Mouse (Mus musculus) bone marrow macrophage, adult 2 months (primary cell): ENCODE measurements around the gene Emg1. TPM values are rescaled to one million over a fixed set of nuclear protein-coding genes. Genes with fewer than 3 reads are reported as not detected.

Source experiments
- H3K27ac ChIP-seq: 2 replicates; pipeline ENCODE4 v1.5.1; 2012; ENCODE audit warnings: low read depth, low read length; ENCODE audit not compliant: insufficient read depth
- H3K4me1 ChIP-seq: 2 replicates; pipeline ENCODE4 v1.6.1; 2012; ENCODE audit warnings: low read length; ENCODE audit not compliant: control insufficient read depth, insufficient read depth
- H3K4me3 ChIP-seq: 2 replicates; pipeline ENCODE4 v1.5.1; 2012; ENCODE audit warnings: mild to moderate bottlenecking, low read length, moderate library complexity; ENCODE audit not compliant: insufficient read depth
- CTCF ChIP-seq: IDR thresholded peaks from 2 replicates; pipeline ENCODE4 v1.5.1; 2012; ENCODE audit warnings: low read depth, mild to moderate bottlenecking, low read length, moderate library complexity
- POLR2A ChIP-seq: IDR thresholded peaks from 2 replicates; pipeline ENCODE4 v1.6.1; 2012; ENCODE audit warnings: mild to moderate bottlenecking, low read depth, low read length, borderline replicate concordance
- polyA plus RNA-seq: library from polyadenylated mRNA; stranded (reverse); fragments of >200 nt; gene quantifications from 2 replicates; pipeline ENCODE4 v1.2.4, GENCODE M21; 2012; ENCODE audit not compliant: missing spikeins, insufficient read depth, insufficient read length

Gene Emg1
- polyA plus RNA-seq, 1 experiment, result 48.2 TPM

DNA sequence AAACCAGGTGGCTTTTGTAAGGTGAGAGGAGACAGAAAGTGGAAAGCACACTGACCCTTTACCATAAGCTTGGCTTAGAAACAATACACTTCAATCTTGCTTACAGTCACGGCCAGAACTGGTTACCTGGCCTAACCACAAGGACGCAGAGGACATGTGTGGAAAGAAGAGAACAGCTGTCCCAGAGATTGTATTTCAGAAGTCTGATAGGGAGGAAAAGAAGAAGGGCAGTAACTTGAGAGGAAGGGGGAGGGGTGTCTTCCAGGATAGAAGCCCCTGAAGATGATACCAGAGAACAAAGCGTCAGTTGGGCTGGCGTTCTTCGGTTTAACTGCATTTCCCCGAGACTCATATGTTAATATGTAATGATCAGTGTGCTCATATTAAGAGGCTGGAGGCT lies 56.1 kb downstream of the Emg1 start:
- Histone ChIP-seq H3K27ac (no peak overlapping the region), H3K4me3 (no peak overlapping the region), H3K4me1 (no peaks in the 10 kb centered on the region; the same call in 1 of the 2 replicates)
- TF ChIP-seq CTCF (no peak), POLR2A (no peak)

Other genes starting within 250 kb of the Emg1 start
- gene Clstn3, start 247.4 kb downstream of the Emg1 start, polyA plus RNA-seq, result 0.60 TPM in 1 of 2 replicates, not detected in the other
- 0.97 and 1.1 TPM in 2 replicates for gene C1rl, start 219.1 kb downstream of the Emg1 start, polyA plus RNA-seq
- gene C1ra, start 199.8 kb downstream of the Emg1 start, polyA plus RNA-seq, result 3.4 and 3.7 TPM in 2 replicates
- gene C1s1, start 169.8 kb downstream of the Emg1 start, polyA plus RNA-seq, result 0.55 TPM in 1 of 2 replicates, not detected in the other
- gene C1rb, start 141.9 kb downstream of the Emg1 start, polyA plus RNA-seq, result not detected in 2 replicates
- not detected in 2 replicates for gene C1s2, start 76.1 kb downstream of the Emg1 start, polyA plus RNA-seq
- 57.4 and 70.0 TPM in 2 replicates for gene Lpcat3, start 49.2 kb downstream of the Emg1 start, polyA plus RNA-seq
- gene Phb2, start 158 bp upstream of the Emg1 start, polyA plus RNA-seq, result 94.1 and 97.8 TPM in 2 replicates
- gene Ptpn6, start 26.5 kb upstream of the Emg1 start, polyA plus RNA-seq, result 583 and 614 TPM in 2 replicates
- gene Grcc10, start 29.2 kb upstream of the Emg1 start, polyA plus RNA-seq, result 221 and 253 TPM in 2 replicates
- gene Gm45234, start 43.8 kb upstream of the Emg1 start, polyA plus RNA-seq, result not detected in 2 replicates
- 30.1 and 34.0 TPM in 2 replicates for gene Atn1, start 44.3 kb upstream of the Emg1 start, polyA plus RNA-seq
- gene Eno2, start 57.5 kb upstream of the Emg1 start, polyA plus RNA-seq, result 1.4 and 2.6 TPM in 2 replicates
- not detected in 2 replicates for gene Lrrc23, start 67.5 kb upstream of the Emg1 start, polyA plus RNA-seq
- gene Spsb2, start 96.5 kb upstream of the Emg1 start, polyA plus RNA-seq, result 31.4 and 43.6 TPM in 2 replicates
- gene Tpi1, start 102.1 kb upstream of the Emg1 start, polyA plus RNA-seq, result 224 and 232 TPM in 2 replicates
- 62.3 and 65.0 TPM in 2 replicates for gene Usp5, start 117.3 kb upstream of the Emg1 start, polyA plus RNA-seq
- gene Cdca3, start 117.4 kb upstream of the Emg1 start, polyA plus RNA-seq, result 70.1 and 76.5 TPM in 2 replicates
- not detected in 2 replicates for gene Gnb3, start 128.1 kb upstream of the Emg1 start, polyA plus RNA-seq
- gene P3h3, start 145.6 kb upstream of the Emg1 start, polyA plus RNA-seq, result 12.1 and 12.9 TPM in 2 replicates
- 43.3 and 52.6 TPM in 2 replicates for gene Gpr162, start 151.8 kb upstream of the Emg1 start, polyA plus RNA-seq
- 20.6 and 23.4 TPM in 2 replicates for gene Cd4, start 176.0 kb upstream of the Emg1 start, polyA plus RNA-seq
- 0.44 TPM in 1 of 2 replicates, not detected in the other for gene Lag3, start 199.5 kb upstream of the Emg1 start, polyA plus RNA-seq
- 820 and 821 TPM in 2 replicates for gene Ptms, start 207.9 kb upstream of the Emg1 start, polyA plus RNA-seq
- gene Mlf2, start 219.2 kb upstream of the Emg1 start, polyA plus RNA-seq, result 186 and 188 TPM in 2 replicates